In genomic region chr16:95739522-95739921, GRCm38 (mm10) we compare ENCODE assay signal across 11 mouse cellular contexts. TPM values are rescaled to one million over a fixed set of nuclear protein-coding genes. Genes with fewer than 3 reads are reported as not detected.
A peak's percentile ranks its signal among the peaks of the same experiment; 100 is the strongest.
DNase-seq lines count a peak whose midpoint lies in the region; ATAC-seq and TF ChIP-seq lines count a peak whose summit lies in the region.
"Had no signal": no experiment of that assay in that cellular context is flagged by ENCODE, and none has a peak within 500 bp of the region (broad histone marks: within the 10 kb centered on the region; RNA-seq: fewer than 3 reads in every experiment).

No protein-coding gene starts in this region.

- no peak overlapping the region for H3K4me3 ChIP-seq in left cerebral cortex, adult 2 months
- H3K4me3 ChIP-seq: heart, embryonic 15.5 days; limb, embryonic 15.5 days had no signal

- DNase-seq in left cerebral cortex, adult 11 months (ENCODE audit: low spot score): peak; percentile 46
- DNase-seq in left cerebral cortex, postnatal 4 days: no peak
- peak; percentile 50 to 64 for DNase-seq in frontal cortex, postnatal 36 days (ENCODE audit: low spot score in 2 of 2)
- peak; percentile 38 to 48 for DNase-seq in left cerebral cortex, adult 2 months (ENCODE audit: extremely low spot score in 1 of 2, low spot score in 2 of 2)
- peak; percentile 68 to 84 for DNase-seq in right cerebral cortex, postnatal 10 days (ENCODE audit: low spot score in 2 of 2)
- no peak for DNase-seq in liver
- DNase-seq: adrenal gland, postnatal 25 days had no signal

- H3K27ac ChIP-seq in left cerebral cortex, adult 2 months: peak overlapping the region; percentile 41; the same call in 1 of the 2 replicates
- H3K27ac ChIP-seq: heart, embryonic 15.5 days; limb, embryonic 15.5 days; macrophage had no signal

- no peak for TF ChIP-seq CTCF in left cerebral cortex, adult 2 months (IDR thresholded peaks at IDR 0.05)

- no peak for ATAC-seq in monocyte, adult 5-6 weeks (replicated peaks; ENCODE audit: insufficient number of reproducible peaks, low FRiP score, low TSS enrichment, poor library complexity, severe bottlenecking)

- intact Hi-C loops in left cerebral cortex, postnatal 4 days (cut with DNase I): no loop called here
- intact Hi-C loops in left cerebral cortex, adult 2 months (cut with DNase I): no loop called here

RNA-seq across cellular contexts. Expression of gene Ets2, which starts 37.6 kb away (rescaled TPM):
- total RNA-seq in left cerebral cortex, postnatal 4 days (2021): 10 to 100 TPM; 42.5 to 44.0 TPM
- total RNA-seq in left cerebral cortex, adult 2 months (2021): 10 to 100 TPM; 83.2 to 85.1 TPM
- 51.5 to 79.9 TPM (median 76.7 TPM) in 3 replicates for total RNA-seq in monocyte, adult 5-6 weeks (2017)

Comparison
In these comparisons a context has a peak if more than half of its experiments do, and no peak if none do; other contexts are left out.
1. DNase-seq: peak in left cerebral cortex, adult 11 months (single experiment), frontal cortex, postnatal 36 days (2 of 2), left cerebral cortex, adult 2 months (2 of 2) and right cerebral cortex, postnatal 10 days (2 of 2); none in left cerebral cortex, postnatal 4 days (single experiment) and liver (single experiment).